Mouse (Mus musculus): ENCODE measurements around the gene Camp. TPM values are rescaled to one million over a fixed set of nuclear protein-coding genes. Genes with fewer than 3 reads are reported as not detected.

Camp gene
- 3.1 and 4.5 TPM in 2 replicates for polyA plus RNA-seq (2015; fragmentation: Nextera tagmentation; extraction: Ambion mirVana)

DNA sequence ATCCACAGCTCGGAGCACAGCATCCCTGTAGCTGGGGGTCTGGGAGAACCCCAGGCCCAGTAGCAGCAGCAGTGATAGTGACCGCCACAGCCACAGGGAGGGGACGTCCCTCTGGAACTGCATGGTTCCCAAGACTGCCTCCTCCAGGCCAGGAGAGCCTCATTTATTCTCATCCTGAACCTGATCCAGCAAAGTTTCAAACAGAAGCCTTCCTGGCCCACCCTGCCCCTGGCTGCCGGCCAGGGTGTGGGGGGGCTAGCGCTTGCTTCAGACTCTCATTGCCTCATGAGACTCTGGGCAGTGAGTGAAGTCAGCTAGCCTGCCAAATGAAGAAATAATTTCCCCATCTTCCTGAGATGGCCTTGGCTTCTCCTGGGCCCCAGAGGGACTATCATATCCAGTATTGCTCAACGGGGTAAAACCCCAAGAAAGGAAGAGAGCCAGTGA is at the start of gene Camp:
TSS of gene Camp (minus strand) at position 306 of the 447 bp plus-strand sequence.
- no peak within 1 kb of the TSS for H3K4me3 ChIP-seq (replicated peaks)
- H3K9me3 ChIP-seq (replicated peaks): no peaks in the 10 kb centered on the region
- H3K4me1 ChIP-seq: no peaks in the 10 kb centered on the region
- peaks cover 14% of the 10 kb centered on the region for H3K36me3 ChIP-seq
- 54% methylated on average over 6 of the region's 6 CpGs for WGBS
- H3K4me2 ChIP-seq: no peak within 1 kb of the TSS
- H3K27me3 ChIP-seq: no peaks in the 10 kb centered on the region
- no peak for ATAC-seq (replicated peaks; ENCODE audit: low FRiP score)
- H3K9ac ChIP-seq: no peak within 1 kb of the TSS
- H3K27ac ChIP-seq: no peak within 1 kb of the TSS

DNA sequence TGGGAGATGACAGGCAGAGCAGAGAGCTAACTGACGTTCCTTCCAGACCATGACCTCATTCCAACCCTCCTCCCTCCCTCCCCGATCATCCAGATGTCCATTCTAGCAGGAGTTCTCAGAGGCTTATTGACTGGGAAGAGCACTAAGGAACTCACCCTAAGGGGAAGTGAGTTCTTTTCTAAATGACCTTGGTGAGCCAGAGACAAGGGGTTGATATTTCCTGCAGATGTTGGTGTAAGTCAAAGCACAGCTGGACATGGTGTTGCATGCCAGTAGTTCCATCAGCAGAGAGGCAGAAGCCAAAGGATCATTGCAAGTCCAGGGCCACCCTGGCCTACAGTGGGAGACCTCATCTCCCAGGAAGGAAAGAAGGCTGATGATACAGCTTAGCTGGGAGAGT is 48.6 kb upstream of the Camp start:
- no peaks in the 10 kb centered on the region for H3K9me3 ChIP-seq (replicated peaks)
- H3K4me2 ChIP-seq: no peak overlapping the region
- H3K36me3 ChIP-seq: peaks cover 16% of the 10 kb centered on the region
- H3K9ac ChIP-seq: no peak overlapping the region
- no peaks in the 10 kb centered on the region for H3K27me3 ChIP-seq
- no peak overlapping the region for H3K4me3 ChIP-seq (replicated peaks)
- H3K27ac ChIP-seq: 0 out of 2 replicates have a peak overlapping the region, but pooled peaks have one; percentile 45
- ATAC-seq (replicated peaks; ENCODE audit: low FRiP score): no peak
- peaks cover 37% of the 10 kb centered on the region for H3K4me1 ChIP-seq
- 35% methylated on average over 2 of the region's 2 CpGs for WGBS

- H3K9me3 ChIP-seq (replicated peaks): no peaks in the 10 kb centered on the region
- peaks cover 31% of the 10 kb centered on the region for H3K36me3 ChIP-seq
- H3K27me3 ChIP-seq: no peaks in the 10 kb centered on the region
- H3K4me2 ChIP-seq: no peak overlapping the region
- 81% methylated on average over 8 of the region's 8 CpGs for WGBS
- H3K9ac ChIP-seq: no peak overlapping the region
- peaks cover 39% of the 10 kb centered on the region for H3K4me1 ChIP-seq
- peak overlapping the region; percentile 89; the same call in 1 of the 2 replicates for H3K27ac ChIP-seq
- ATAC-seq (replicated peaks; ENCODE audit: low FRiP score): no peak
- no peak overlapping the region for H3K4me3 ChIP-seq (replicated peaks)
Measured at GRCm38 (mm10) chr9:109896253-109897150, 47.1 kb upstream of the Camp start.

DNA sequence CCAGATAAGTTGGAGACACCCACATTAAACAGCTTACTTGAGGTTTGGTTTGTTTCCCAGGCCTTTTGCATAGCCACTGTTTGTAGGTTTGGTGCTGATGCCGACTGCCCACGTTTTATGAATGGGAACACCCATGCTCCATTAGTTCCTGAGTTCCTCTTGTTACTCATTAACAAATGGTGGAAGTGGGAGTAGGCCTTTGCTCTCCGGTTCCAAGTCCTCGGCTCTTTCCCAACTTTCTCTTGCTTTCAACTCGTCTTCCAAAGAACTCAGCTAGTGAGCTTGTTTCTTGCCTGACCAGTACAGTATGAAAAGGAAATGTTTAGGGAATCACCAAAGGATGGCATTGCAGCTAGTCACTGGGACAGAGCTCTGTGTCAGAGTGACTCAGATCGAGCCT is 46.2 kb upstream of the Camp start:
- Histone ChIP-seq H3K4me2 (0 out of 2 replicates have a peak overlapping the region, but pooled peaks have one; percentile 12), H3K27ac (peak overlapping the region; percentile 89), H3K4me3 (replicated peaks) (no peak overlapping the region), H3K36me3 (peaks cover 40% of the 10 kb centered on the region), H3K9ac (no peak overlapping the region), H3K4me1 (peaks cover 39% of the 10 kb centered on the region), H3K9me3 (replicated peaks) (no peaks in the 10 kb centered on the region), H3K27me3 (no peaks in the 10 kb centered on the region)
- 58% methylated on average over 6 of the region's 6 CpGs for WGBS
- peak; percentile 29; the same call in 1 of the 2 replicates for ATAC-seq (replicated peaks; ENCODE audit: low FRiP score)

DNA sequence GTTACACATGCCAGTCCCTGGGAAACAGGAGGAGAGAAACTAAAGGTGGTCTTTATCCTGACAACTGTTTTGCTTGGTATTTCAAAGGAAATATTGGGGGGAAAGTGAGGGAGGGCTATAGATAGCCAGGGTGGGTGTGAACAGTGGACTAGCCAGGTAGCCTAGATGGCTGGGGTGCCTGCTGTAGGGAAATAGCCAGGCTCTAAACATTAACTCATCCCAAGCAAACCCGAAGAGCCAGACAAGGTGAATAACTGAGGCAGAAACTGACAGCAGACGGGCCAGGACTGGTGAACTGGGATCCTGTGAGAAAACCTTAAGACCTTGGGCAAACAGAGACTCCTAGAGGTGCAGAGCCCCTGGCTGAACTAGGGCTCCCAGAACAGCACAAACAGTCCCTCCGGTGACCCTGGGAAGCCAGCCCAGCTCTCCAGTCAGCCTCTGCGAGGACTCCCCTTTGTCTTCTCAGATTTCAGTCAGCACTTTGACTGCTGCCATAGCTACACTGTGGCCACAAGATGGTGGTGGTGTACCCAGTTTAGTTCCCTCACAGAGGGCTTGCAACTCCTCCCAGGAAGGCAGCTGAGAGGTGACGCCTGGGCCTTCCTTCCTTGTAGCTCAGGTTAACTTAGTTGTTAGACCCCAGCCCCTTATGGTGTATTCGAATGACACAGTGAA is 45.1 kb upstream of the Camp start:
- ATAC-seq (replicated peaks; ENCODE audit: low FRiP score): peak; percentile 90
- Histone ChIP-seq H3K27me3 (no peaks in the 10 kb centered on the region), H3K9me3 (replicated peaks) (no peaks in the 10 kb centered on the region), H3K4me1 (peaks cover 35% of the 10 kb centered on the region), H3K4me2 (0 out of 2 replicates have a peak overlapping the region, but pooled peaks have one; percentile 24), H3K36me3 (peaks cover 50% of the 10 kb centered on the region), H3K4me3 (replicated peaks) (no peak overlapping the region), H3K9ac (no peak overlapping the region; the same call in 1 of the 2 replicates), H3K27ac (peak overlapping the region; percentile 89)
- 13% methylated on average over 6 of the region's 6 CpGs for WGBS

- 65% methylated on average over 5 of the region's 5 CpGs for whole genome bisulfite sequencing
- H3K36me3 ChIP-seq: peaks cover 68% of the 10 kb centered on the region
- no peak overlapping the region for H3K9ac ChIP-seq
- no peak overlapping the region for H3K4me2 ChIP-seq
- H3K4me3 ChIP-seq (replicated peaks): no peak overlapping the region
- 0 out of 2 replicates have a peak overlapping the region, but pooled peaks have one; percentile 89 for H3K27ac ChIP-seq
- H3K4me1 ChIP-seq: peaks cover 31% of the 10 kb centered on the region
- no peaks in the 10 kb centered on the region for H3K9me3 ChIP-seq (replicated peaks)
- ATAC-seq (replicated peaks; ENCODE audit: low FRiP score): no peak
- no peaks in the 10 kb centered on the region for H3K27me3 ChIP-seq
Measured at GRCm38 (mm10) chr9:109892651-109893250, 43.3 kb upstream of the Camp start.

GRCm38 (mm10) chr9:109891501-109891900 is 42.1 kb upstream of the Camp start:
- ATAC-seq (replicated peaks; ENCODE audit: low FRiP score): no peak
- H3K9ac ChIP-seq: no peak overlapping the region
- no peak overlapping the region for H3K4me2 ChIP-seq
- no peak overlapping the region for H3K4me3 ChIP-seq (replicated peaks)
- no peaks in the 10 kb centered on the region for H3K9me3 ChIP-seq (replicated peaks)
- no peak overlapping the region for H3K27ac ChIP-seq
- no peaks in the 10 kb centered on the region for H3K27me3 ChIP-seq
- peaks cover 81% of the 10 kb centered on the region for H3K36me3 ChIP-seq
- H3K4me1 ChIP-seq: peaks cover 28% of the 10 kb centered on the region
- 86% methylated on average over 8 of the region's 8 CpGs for WGBS

DNA sequence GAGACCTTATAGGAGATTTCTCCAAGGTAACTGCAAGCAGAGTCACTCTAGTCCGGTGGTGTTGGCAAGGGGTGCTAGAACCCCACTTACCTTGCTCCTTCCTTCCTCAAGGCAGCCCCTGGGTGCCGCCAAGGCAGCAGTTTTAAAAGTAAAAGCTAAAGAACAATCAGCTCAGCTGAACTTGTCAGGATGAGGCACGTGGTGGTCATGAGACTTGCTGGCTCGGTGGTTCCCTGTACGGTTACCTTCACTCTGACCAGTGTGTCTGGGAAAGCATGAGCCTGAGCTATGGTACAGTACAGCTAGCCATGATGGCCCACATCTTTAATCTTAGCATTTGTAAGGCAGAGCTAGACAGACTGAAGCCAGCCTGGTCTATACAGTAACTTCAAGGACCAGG is 37.9 kb upstream of the Camp start:
- no peak overlapping the region for H3K9ac ChIP-seq
- 89% methylated on average over 5 of the region's 5 CpGs for WGBS
- no peaks in the 10 kb centered on the region for H3K9me3 ChIP-seq (replicated peaks)
- H3K36me3 ChIP-seq: peaks cover 100% of the 10 kb centered on the region
- no peak for ATAC-seq (replicated peaks; ENCODE audit: low FRiP score)
- H3K27ac ChIP-seq: no peak overlapping the region
- no peak overlapping the region for H3K4me2 ChIP-seq
- H3K4me3 ChIP-seq (replicated peaks): no peak overlapping the region
- no peaks in the 10 kb centered on the region for H3K27me3 ChIP-seq
- H3K4me1 ChIP-seq: no peaks in the 10 kb centered on the region

DNA sequence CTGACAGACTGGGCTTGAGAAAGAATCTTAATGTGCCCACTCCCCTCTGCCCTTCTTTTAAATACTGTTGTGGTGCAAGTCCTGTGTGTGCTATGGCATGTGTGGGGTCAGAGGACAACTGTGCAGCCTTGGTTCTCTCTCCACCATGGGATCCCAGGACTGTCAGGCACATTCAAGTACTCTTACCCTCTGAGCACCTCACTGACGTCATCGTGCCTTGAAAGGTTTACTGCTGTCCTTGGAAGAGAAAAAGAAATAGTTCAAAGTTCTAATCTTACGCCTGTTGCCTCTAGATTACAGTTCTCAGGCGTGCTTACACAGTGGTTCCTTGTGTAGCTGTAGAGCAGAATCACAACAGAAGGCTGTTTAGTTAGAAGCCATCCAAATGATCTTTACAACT is 36.8 kb upstream of the Camp start:
- Histone ChIP-seq H3K36me3 (peaks cover 100% of the 10 kb centered on the region), H3K4me2 (no peak overlapping the region), H3K4me3 (replicated peaks) (no peak overlapping the region), H3K4me1 (no peaks in the 10 kb centered on the region), H3K9ac (no peak overlapping the region), H3K27ac (no peak overlapping the region), H3K9me3 (replicated peaks) (no peaks in the 10 kb centered on the region), H3K27me3 (no peaks in the 10 kb centered on the region)
- WGBS: 68% methylated on average over 4 of the region's 4 CpGs
- ATAC-seq (replicated peaks; ENCODE audit: low FRiP score): no peak

GRCm38 (mm10) chr9:109879305-109879704 is 29.9 kb upstream of the Camp start:
- no peaks in the 10 kb centered on the region for H3K27me3 ChIP-seq
- no peak overlapping the region for H3K4me3 ChIP-seq (replicated peaks)
- no peaks in the 10 kb centered on the region for H3K9me3 ChIP-seq (replicated peaks)
- no peak for ATAC-seq (replicated peaks; ENCODE audit: low FRiP score)
- 100% methylated on average over 1 of the region's 1 CpGs for WGBS
- no peak overlapping the region for H3K4me2 ChIP-seq
- H3K27ac ChIP-seq: no peak overlapping the region
- H3K4me1 ChIP-seq: peaks cover 14% of the 10 kb centered on the region
- H3K36me3 ChIP-seq: peaks cover 72% of the 10 kb centered on the region
- H3K9ac ChIP-seq: no peak overlapping the region

- peak overlapping the region; percentile 88 for H3K9ac ChIP-seq
- H3K4me1 ChIP-seq: peaks cover 14% of the 10 kb centered on the region
- no peaks in the 10 kb centered on the region for H3K9me3 ChIP-seq (replicated peaks)
- 85% methylated on average over 5 of the region's 5 CpGs for WGBS
- peak overlapping the region; percentile 87 for H3K4me2 ChIP-seq
- H3K4me3 ChIP-seq (replicated peaks): peak overlapping the region; percentile 76
- H3K27ac ChIP-seq: no peak overlapping the region
- peaks cover 56% of the 10 kb centered on the region for H3K36me3 ChIP-seq
- no peaks in the 10 kb centered on the region for H3K27me3 ChIP-seq
- no peak for ATAC-seq (replicated peaks; ENCODE audit: low FRiP score)
Measured at GRCm38 (mm10) chr9:109877666-109878065, 28.2 kb upstream of the Camp start.

All from kidney, embryonic 15.5 days (tissue).